Mouse (Mus musculus) lung, adult 2 months (tissue): ENCODE results near the gene Olfr683. TPM values are rescaled to one million over a fixed set of nuclear protein-coding genes. Genes with fewer than 3 reads are reported as not detected.
"Not testable (repeated sequence)": the region's sequence is repeated elsewhere in the genome, so short reads cannot be mapped to it uniquely, and the experiment has no call there.

Experiments
- DNase-seq: peaks from one replicate; pipeline ENCODE4 v3.0.0; 2022
- H3K4me1 ChIP-seq: fragments of 200-500 bp; 2 replicates; pipeline ENCODE4 v1.6.1; 2011; ENCODE audit warnings: low read length; ENCODE audit not compliant: control insufficient read depth, insufficient read depth
- H3K4me3 ChIP-seq: fragments of 200-500 bp; replicated peaks from 2 replicates; pipeline ENCODE3; 2011; ENCODE audit warnings: low read depth, mild to moderate bottlenecking, control low read depth, low read length; ENCODE audit errors: extremely low read depth
- CTCF ChIP-seq: fragments of 200-500 bp; IDR thresholded peaks from 2 replicates; pipeline ENCODE4 v1.5.1; 2011; ENCODE audit warnings: mild to moderate bottlenecking, low read length, control low read depth; ENCODE audit not compliant: insufficient read depth
- POLR2A ChIP-seq: fragments of 200-500 bp; IDR thresholded peaks from 2 replicates; pipeline ENCODE4 v1.6.1; 2011; ENCODE audit warnings: low read depth, mild to moderate bottlenecking, control low read depth, low read length, borderline replicate concordance; ENCODE audit errors: extremely low read depth
- WGBS: fragments of 180-500 bp; shearing (Covaris S2); methylation state at CpG from one replicate; pipeline ENCODE4 v1.1.7; 2018; 5-methylcytosine and 5-hydroxymethylcytosine counted together
- polyA plus RNA-seq: library from polyadenylated mRNA; depleted of rRNA; stranded (reverse); fragments of >200 nt; gene quantifications from 2 replicates; pipeline ENCODE4 v1.2.3, GENCODE M21; 2012; rRNA removed

Gene Olfr683
- not detected in 2 replicates for polyA plus RNA-seq

DNA sequence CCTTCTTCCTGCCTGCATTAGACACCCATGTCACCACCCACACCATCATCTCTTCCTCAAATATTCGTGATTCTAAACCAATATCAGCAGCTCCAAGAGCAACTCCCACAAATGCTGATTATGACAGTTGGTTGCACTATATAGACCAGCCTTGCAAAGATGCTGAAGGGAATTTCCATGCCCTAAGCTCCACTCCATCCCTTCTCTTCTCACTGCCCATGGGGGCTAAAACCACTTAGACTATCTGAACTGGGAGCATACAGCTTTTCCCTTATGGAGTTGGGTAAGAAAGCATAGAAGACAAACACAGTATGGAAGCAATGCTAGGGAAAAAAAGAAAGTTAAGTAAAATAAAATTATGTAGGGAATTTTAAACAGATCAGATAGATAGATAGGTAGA is at the start of gene Olfr683:
Gene Olfr683, minus strand, starts transcription at position 101 of the 400 bp plus-strand sequence.
- no peak within 1 kb of the TSS for H3K4me3 ChIP-seq
- no peak for DNase-seq
- H3K4me1 ChIP-seq: no peaks in the 10 kb centered on the region
- WGBS: 43% methylated on average over 1 of the region's 1 CpGs
- TF ChIP-seq CTCF (no peak), POLR2A (no peak)

GRCm38 (mm10) chr7:105185912-105186311 is 39.1 kb upstream of the Olfr683 start, which contains the start of gene Olfr685:
Olfr685 (minus strand) TSS chr7:105186012.
- H3K4me1 ChIP-seq: no peaks in the 10 kb centered on the region
- WGBS: 82% methylated on average over 1 of the region's 1 CpGs
- TF ChIP-seq POLR2A (no peak), CTCF (no peak)
- DNase-seq: no peak
- no peak within 1 kb of the TSS for H3K4me3 ChIP-seq

DNA sequence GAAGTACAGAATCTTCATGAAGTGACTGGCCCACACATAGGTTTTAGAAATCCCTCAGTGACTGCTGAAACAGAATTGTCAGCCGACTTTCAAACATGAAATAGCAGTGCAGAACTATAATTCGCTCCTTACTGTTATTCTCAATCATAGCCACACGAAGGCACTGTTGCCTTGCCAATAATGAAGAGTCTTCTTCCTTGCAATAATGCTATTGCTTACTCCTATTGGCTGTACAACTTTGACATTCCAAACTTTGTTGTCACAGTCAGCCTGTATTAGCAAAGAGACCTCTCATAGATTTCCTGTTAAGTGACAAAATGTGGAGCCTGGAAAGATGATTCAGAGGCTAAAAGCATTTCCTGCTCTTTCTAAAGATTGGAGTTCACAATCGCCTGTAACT is 24.0 kb upstream of the Olfr683 start:
- no peak for TF ChIP-seq CTCF
- no peak for TF ChIP-seq POLR2A
- no peaks in the 10 kb centered on the region for H3K4me1 ChIP-seq
- no peak for DNase-seq
- WGBS: 37% methylated on average over 4 of the region's 4 CpGs
- no peak overlapping the region for H3K4me3 ChIP-seq

GRCm38 (mm10) chr7:105163553-105163952 is 16.7 kb upstream of the Olfr683 start, which contains the start of gene Olfr684:
Olfr684 (minus strand) TSS chr7:105163653.
- Histone ChIP-seq H3K4me3 (no peak within 1 kb of the TSS), H3K4me1 (no peaks in the 10 kb centered on the region)
- TF ChIP-seq CTCF (no peak), POLR2A (no peak)
- DNase-seq: no peak
- 60% methylated on average over 1 of the region's 1 CpGs for WGBS

DNA sequence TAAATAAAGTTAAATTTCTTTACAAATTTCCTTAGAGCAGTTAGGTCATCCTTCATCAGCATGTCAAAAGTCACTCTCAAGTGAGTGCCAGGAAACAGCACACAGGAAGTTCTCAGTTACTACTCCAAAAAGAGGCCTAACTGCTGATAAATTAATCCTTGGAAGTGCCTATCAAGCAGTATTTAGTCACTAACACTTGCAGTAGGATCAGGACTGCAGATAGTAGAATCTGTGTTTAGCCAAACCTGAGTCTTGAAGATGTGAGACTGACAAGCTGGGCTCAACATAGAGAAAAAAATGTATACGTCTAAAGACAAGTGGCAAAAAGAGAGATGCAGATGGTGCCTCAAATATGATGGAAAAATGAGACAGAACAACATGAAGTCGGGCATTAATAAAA is 5.5 kb downstream of the Olfr683 start:
- no peaks in the 10 kb centered on the region for H3K4me1 ChIP-seq
- 48% methylated on average over 2 of the region's 2 CpGs for WGBS
- H3K4me3 ChIP-seq: no peak overlapping the region
- no peak for TF ChIP-seq CTCF
- TF ChIP-seq POLR2A: no peak
- no peak for DNase-seq

- no peak for DNase-seq
- TF ChIP-seq CTCF (no peak), POLR2A (no peak)
- no peaks in the 10 kb centered on the region for H3K4me1 ChIP-seq
- no peak within 1 kb of the TSS for H3K4me3 ChIP-seq
Measured at GRCm38 (mm10) chr7:105116536-105116935, 30.3 kb downstream of the Olfr683 start, which contains the start of gene Olfr681. Olfr681 (plus strand) TSS chr7:105116836.

GRCm38 (mm10) chr7:105092717-105093116 is 54.1 kb downstream of the Olfr683 start, which contains the start of gene Olfr680-ps1:
Olfr680-ps1 (minus strand) TSS chr7:105092817.
- H3K4me3 ChIP-seq, H3K4me1 ChIP-seq, DNase-seq: not testable (repeated sequence)

Other genes with a start within 250 kb of the Olfr683 start
- gene Olfr667, start 225.5 kb downstream of the Olfr683 start, polyA plus RNA-seq: not detected in 2 replicates
- not detected in 2 replicates for gene Olfr668, start 219.0 kb downstream of the Olfr683 start, polyA plus RNA-seq
- gene Olfr669, start 212.8 kb downstream of the Olfr683 start, polyA plus RNA-seq: not detected in 2 replicates
- gene Olfr670, start 184.4 kb downstream of the Olfr683 start, polyA plus RNA-seq: not detected in 2 replicates
- not detected in 2 replicates for gene Olfr671, start 167.9 kb downstream of the Olfr683 start, polyA plus RNA-seq
- gene Olfr672, start 145.0 kb downstream of the Olfr683 start, polyA plus RNA-seq: not detected in 2 replicates
- not detected in 2 replicates for gene Olfr675, start 118.6 kb downstream of the Olfr683 start, polyA plus RNA-seq
- not detected in 2 replicates for gene Olfr676, start 114.3 kb downstream of the Olfr683 start, polyA plus RNA-seq
- gene Olfr677, start 95.6 kb downstream of the Olfr683 start, polyA plus RNA-seq: not detected in 2 replicates
- gene Olfr678, start 82.5 kb downstream of the Olfr683 start, polyA plus RNA-seq: not detected in 2 replicates
- gene Olfr679, start 65.8 kb downstream of the Olfr683 start, polyA plus RNA-seq: not detected in 2 replicates
- gene Olfr680-ps1, start 54.2 kb downstream of the Olfr683 start, polyA plus RNA-seq: not detected in 2 replicates
- not detected in 2 replicates for gene Olfr681, start 30.2 kb downstream of the Olfr683 start, polyA plus RNA-seq
- gene Olfr684, start 16.6 kb upstream of the Olfr683 start, polyA plus RNA-seq: not detected in 2 replicates
- not detected in 2 replicates for gene Olfr685, start 39.0 kb upstream of the Olfr683 start, polyA plus RNA-seq
- not detected in 2 replicates for gene Olfr686, start 60.5 kb upstream of the Olfr683 start, polyA plus RNA-seq
- gene Olfr688, start 141.1 kb upstream of the Olfr683 start, polyA plus RNA-seq: not detected in 2 replicates
- not detected in 2 replicates for gene Olfr689, start 164.2 kb upstream of the Olfr683 start, polyA plus RNA-seq
- gene Olfr690, start 187.1 kb upstream of the Olfr683 start, polyA plus RNA-seq: not detected in 2 replicates
- gene Olfr691, start 195.3 kb upstream of the Olfr683 start, polyA plus RNA-seq: not detected in 2 replicates
- gene Olfr692, start 221.2 kb upstream of the Olfr683 start, polyA plus RNA-seq: not detected in 2 replicates
- not detected in 2 replicates for gene Gm5901, start 228.0 kb upstream of the Olfr683 start, polyA plus RNA-seq